Mouse (Mus musculus) midbrain, embryonic 16.5 days (tissue): ENCODE measurements around the gene Gm10197. TPM values are rescaled to one million over a fixed set of nuclear protein-coding genes. Genes with fewer than 3 reads are reported as not detected.

Experiments
- ATAC-seq: fragments of 200-750 bp; cut with Nextera tagmentation; 2 replicates; pipeline ENCODE4 v1.8.0; 2017; ENCODE audit warnings: moderate TSS enrichment
- H3K27ac ChIP-seq: fragments of 300-500 bp; sonication (generic); 2 replicates; pipeline ENCODE4 v1.5.1; 2014; ENCODE audit warnings: mild to moderate bottlenecking, low read length, mixed read lengths
- H3K27me3 ChIP-seq: fragments of 300-500 bp; sonication (generic); 2 replicates; pipeline ENCODE4 v1.6.1; 2014; ENCODE audit warnings: low read depth, low read length, mixed read lengths; ENCODE audit not compliant: control insufficient read depth, insufficient read depth
- H3K36me3 ChIP-seq: fragments of 300-500 bp; sonication (generic); 2 replicates; pipeline ENCODE4 v1.6.1; 2014; ENCODE audit warnings: mild to moderate bottlenecking, low read length, moderate library complexity, mixed read lengths; ENCODE audit not compliant: control insufficient read depth, insufficient read depth
- H3K4me1 ChIP-seq: fragments of 300-500 bp; sonication (generic); 2 replicates; pipeline ENCODE4 v1.6.1; 2014; ENCODE audit warnings: mild to moderate bottlenecking, low read length, mixed read lengths; ENCODE audit not compliant: control insufficient read depth, insufficient read depth
- H3K4me2 ChIP-seq: fragments of 300-500 bp; sonication (generic); 2 replicates; pipeline ENCODE4 v1.6.1; 2014; ENCODE audit warnings: mild to moderate bottlenecking, low read length, mixed read lengths
- H3K4me3 ChIP-seq: fragments of 300-500 bp; sonication (generic); 2 replicates; pipeline ENCODE4 v1.5.1; 2014; ENCODE audit warnings: low read depth, mild to moderate bottlenecking, low read length, moderate library complexity, mixed read lengths
- H3K9ac ChIP-seq: fragments of 300-500 bp; sonication (generic); 2 replicates; pipeline ENCODE4 v1.6.1; 2014; ENCODE audit warnings: low read depth, low read length, mixed read lengths
- H3K9me3 ChIP-seq: fragments of 300-500 bp; sonication (generic); replicated peaks from 2 replicates; pipeline ENCODE4 v1.6.1; 2014; ENCODE audit warnings: mild to moderate bottlenecking, low read length, mixed read lengths; ENCODE audit not compliant: control insufficient read depth, poor library complexity, severe bottlenecking
- WGBS: fragments of 180-500 bp; shearing (Covaris S2); extraction: QIAGEN DNeasy Blood & Tissue Kit; methylation state at CpG from one replicate; pipeline ENCODE4 v1.1.7; 2014; 5-methylcytosine and 5-hydroxymethylcytosine counted together
- polyA plus RNA-seq: library from polyadenylated mRNA; unstranded; fragments of >200 nt; fragmentation: Nextera tagmentation; extraction: Ambion mirVana; gene quantifications from 2 replicates; pipeline ENCODE4 v1.2.1, GENCODE M21; 2015

The Gm10197 gene
- polyA plus RNA-seq, 1 experiment from 2014 or later: not detected

DNA sequence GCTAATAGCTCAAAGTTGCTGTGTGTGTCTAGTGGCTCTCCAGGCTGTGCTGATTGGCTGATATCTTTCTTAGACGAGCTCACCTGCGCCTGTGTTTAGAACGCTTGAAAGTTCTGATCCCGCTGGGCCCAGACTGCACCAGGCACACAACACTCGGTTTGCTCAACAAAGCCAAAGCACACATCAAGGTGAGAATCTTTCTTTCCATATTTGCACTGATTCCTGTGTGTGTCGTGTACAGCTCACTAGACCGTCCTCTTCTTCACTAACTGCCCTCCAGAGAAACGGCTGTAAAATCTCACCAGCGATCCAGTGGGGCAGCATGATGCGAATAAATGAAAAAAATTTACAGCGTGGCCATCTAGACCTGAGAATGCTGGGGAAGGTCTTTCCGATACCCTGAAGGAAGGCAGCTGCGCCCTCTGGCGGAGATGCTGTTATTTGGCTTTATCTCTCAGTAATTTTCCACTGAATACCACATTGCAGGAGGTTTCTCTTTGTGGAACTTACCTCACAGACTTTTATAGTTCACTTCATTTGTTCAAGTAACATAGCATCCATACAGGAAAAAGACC lies 2.0 kb downstream of the Gm10197 start:
- H3K4me2 ChIP-seq: no peak overlapping the region
- H3K4me3 ChIP-seq: no peak overlapping the region
- no peaks in the 10 kb centered on the region for H3K27me3 ChIP-seq
- ATAC-seq: peak; percentile 51; the same call in 1 of the 2 replicates
- H3K9me3 ChIP-seq: no peaks in the 10 kb centered on the region
- no peak overlapping the region for H3K27ac ChIP-seq
- WGBS: 32% methylated on average over 14 of the region's 14 CpGs
- no peaks in the 10 kb centered on the region for H3K36me3 ChIP-seq
- H3K4me1 ChIP-seq: peaks cover 9% of the 10 kb centered on the region
- 0 out of 2 replicates have a peak overlapping the region, but pooled peaks have one; percentile 38 for H3K9ac ChIP-seq

DNA sequence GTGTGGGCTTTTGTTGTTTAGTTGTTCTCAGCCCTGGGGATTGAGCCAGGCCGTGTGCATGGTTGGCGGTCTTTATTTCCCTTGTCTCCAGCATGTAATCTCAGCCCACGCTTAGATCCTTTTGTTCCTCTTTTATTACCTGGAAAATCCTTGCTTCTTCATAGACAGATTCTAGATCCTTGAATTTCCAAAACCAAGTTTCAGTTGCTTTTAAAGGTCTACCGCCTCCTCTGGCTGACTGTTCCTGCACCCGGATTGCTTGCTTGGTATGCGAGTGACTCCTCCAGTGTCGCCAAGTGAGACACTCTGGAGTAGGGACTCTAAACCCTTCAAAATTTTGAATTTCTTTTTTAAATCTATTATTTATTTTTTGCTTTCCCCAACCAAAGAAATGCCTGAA lies 4.7 kb downstream of the Gm10197 start:
- no peaks in the 10 kb centered on the region for H3K36me3 ChIP-seq
- peaks cover 9% of the 10 kb centered on the region for H3K4me1 ChIP-seq
- H3K4me3 ChIP-seq: no peak overlapping the region
- no peaks in the 10 kb centered on the region for H3K9me3 ChIP-seq
- WGBS: 65% methylated on average over 7 of the region's 7 CpGs
- ATAC-seq: no peak
- H3K27me3 ChIP-seq: no peaks in the 10 kb centered on the region
- no peak overlapping the region for H3K4me2 ChIP-seq
- H3K27ac ChIP-seq: no peak overlapping the region
- H3K9ac ChIP-seq: no peak overlapping the region

DNA sequence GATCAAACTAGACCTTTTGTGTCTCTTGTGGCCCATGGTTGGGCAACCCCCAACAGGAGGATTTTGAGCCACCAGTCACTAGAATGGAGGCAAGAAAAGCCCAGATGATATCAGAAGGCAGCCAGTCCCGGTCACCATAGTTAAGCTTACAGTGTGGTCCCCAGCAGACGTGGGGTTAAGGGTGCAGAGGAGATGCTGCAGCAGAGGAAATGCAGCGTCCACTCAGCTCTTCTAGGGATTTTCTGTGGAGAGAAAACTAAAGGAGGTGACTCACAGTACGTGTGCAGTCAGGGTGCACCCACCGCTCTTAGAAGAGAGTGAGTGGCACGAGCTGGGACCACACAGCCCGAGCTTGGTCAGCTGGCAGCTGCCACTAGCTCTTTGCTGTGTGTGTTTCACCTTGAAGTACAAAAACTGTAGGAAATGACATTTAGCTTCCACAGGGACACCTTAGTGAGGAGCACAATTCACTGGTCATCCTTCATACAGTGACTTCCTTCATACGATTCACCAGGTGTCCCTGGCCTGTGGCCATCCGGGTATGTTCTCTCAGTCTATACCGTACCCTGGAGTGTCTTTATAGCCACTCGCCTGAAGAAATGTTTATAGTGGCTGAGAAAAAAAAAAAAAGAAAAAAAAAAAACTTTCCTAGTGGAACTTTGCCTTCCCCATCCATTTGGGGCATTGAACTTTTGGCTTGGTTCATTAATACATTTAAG lies 5.3 kb downstream of the Gm10197 start:
- 74% methylated on average over 11 of the region's 11 CpGs for WGBS
- no peak for ATAC-seq

DNA sequence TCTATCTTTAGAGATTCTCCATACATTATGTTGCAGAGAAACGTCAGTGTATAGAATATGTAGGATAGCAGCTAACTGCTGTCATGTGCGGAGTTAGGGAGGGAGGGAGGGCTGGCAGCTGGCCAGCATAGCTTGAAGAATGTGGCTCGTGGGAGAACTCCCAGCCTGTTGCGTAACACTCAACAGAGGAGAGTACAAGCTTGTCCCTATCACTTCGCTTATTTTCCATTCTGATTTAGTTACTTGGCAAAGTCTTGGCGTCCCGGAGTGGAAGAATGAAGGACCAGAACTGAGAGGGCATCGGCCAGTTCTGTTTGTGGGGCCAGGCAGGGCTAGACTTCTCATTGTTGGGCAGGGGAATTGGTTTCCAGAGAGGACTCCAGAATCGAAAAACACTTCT lies 6.6 kb downstream of the Gm10197 start:
- Histone ChIP-seq H3K36me3 (no peaks in the 10 kb centered on the region), H3K9ac (no peak overlapping the region), H3K4me2 (peak overlapping the region; percentile 8; the same call in 1 of the 2 replicates), H3K4me1 (peaks cover 9% of the 10 kb centered on the region), H3K9me3 (no peaks in the 10 kb centered on the region), H3K27me3 (no peaks in the 10 kb centered on the region), H3K27ac (peak overlapping the region; percentile 28; the same call in 1 of the 2 replicates), H3K4me3 (no peak overlapping the region)
- no peak for ATAC-seq
- 40% methylated on average over 9 of the region's 9 CpGs for WGBS

More for the DNA sequence above, 5.3 kb downstream of the Gm10197 start:
- Histone ChIP-seq H3K9ac (no peak overlapping the region), H3K4me2 (no peak overlapping the region), H3K27ac (no peak overlapping the region), H3K4me3 (no peak overlapping the region), H3K27me3 (no peaks in the 10 kb centered on the region), H3K36me3 (no peaks in the 10 kb centered on the region), H3K9me3 (no peaks in the 10 kb centered on the region), H3K4me1 (peaks cover 9% of the 10 kb centered on the region)

DNA sequence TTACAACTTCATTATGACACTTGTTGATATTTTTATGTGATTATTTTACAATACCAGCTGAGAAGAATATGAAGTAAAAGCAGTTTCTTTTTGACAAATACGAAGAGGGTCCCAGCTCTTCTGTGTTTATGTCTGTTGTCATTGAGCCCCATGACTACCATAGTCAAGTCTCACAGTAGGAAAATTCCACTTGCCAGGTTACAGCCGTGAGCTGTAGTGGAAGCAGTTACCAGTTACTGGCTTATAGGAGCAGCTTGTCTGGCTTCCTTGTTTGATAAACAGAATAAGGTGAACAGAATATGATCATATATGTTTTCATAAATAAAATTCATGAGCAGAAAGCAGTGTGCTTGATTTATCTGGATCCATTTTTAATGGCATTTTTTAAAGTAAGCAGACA lies 7.0 kb downstream of the Gm10197 start:
- ATAC-seq: no peak
- Histone ChIP-seq H3K27me3 (no peaks in the 10 kb centered on the region), H3K4me3 (no peak overlapping the region), H3K4me1 (peaks cover 8% of the 10 kb centered on the region), H3K4me2 (no peak overlapping the region), H3K9me3 (no peaks in the 10 kb centered on the region), H3K9ac (no peak overlapping the region), H3K36me3 (no peaks in the 10 kb centered on the region), H3K27ac (peak overlapping the region; percentile 10; the same call in 1 of the 2 replicates)
- WGBS: 69% methylated on average over 2 of the region's 2 CpGs

DNA sequence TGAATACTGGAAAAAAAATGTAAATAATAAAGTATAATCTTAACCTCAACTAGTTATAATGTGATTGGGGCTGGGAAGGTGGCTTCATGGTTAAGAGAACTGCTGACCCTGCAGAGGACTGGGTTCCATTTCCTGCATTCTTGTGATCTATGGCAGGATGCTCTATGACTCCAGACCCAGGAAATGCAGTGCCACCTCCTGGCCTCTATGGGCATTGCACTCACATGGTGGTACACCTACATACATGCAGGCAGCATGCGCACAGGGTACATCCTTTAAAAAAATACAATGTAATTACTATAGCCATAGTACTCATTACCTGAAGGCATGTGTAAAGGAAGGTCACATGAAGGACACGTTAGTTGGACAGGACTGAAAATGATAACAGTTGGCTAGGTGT lies 8.6 kb downstream of the Gm10197 start:
- no peaks in the 10 kb centered on the region for H3K9me3 ChIP-seq
- no peaks in the 10 kb centered on the region for H3K36me3 ChIP-seq
- no peaks in the 10 kb centered on the region for H3K27me3 ChIP-seq
- ATAC-seq: no peak
- H3K4me2 ChIP-seq: no peak overlapping the region
- WGBS: 49% methylated on average over 2 of the region's 2 CpGs
- H3K4me3 ChIP-seq: no peak overlapping the region
- no peak overlapping the region for H3K9ac ChIP-seq
- no peak overlapping the region for H3K27ac ChIP-seq
- peaks cover 8% of the 10 kb centered on the region; the same call in 1 of the 2 replicates for H3K4me1 ChIP-seq

DNA sequence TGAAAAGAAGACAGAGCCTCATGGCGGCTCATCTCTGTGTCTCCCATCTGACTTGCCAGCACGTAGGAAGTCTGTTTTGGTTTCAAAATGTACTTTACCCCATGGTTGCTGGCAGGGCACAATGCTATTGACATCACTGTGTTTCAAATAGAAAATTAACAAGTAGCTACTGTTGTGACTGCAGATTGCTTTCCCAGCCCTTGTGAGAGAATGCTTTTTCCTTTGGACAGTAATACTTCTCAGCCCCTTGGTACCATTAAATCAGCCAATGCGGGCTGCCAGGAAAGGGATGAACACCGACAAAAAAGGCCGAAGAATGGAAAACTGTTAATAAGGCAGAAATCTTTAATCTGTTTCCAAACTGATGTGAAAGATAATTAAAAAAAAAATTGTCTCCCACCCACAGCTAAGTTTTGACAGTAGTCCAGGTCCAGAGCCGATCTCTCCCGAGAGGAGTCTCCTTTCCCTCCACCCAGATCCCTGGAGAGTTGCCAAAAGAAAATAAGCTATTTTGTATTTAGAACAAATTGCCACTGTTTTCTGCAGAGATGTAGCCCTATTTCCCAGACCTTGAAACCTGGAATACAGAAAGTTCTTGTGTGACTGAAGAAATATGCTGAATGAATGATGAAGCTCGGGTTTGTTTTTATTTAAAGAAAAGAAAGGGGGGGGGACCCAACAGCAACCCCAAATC lies 11.2 kb downstream of the Gm10197 start:
- no peak overlapping the region for H3K4me3 ChIP-seq
- H3K9me3 ChIP-seq: no peaks in the 10 kb centered on the region
- H3K9ac ChIP-seq: no peak overlapping the region
- no peaks in the 10 kb centered on the region for H3K27me3 ChIP-seq
- H3K4me1 ChIP-seq: peaks cover 7% of the 10 kb centered on the region; the same call in 1 of the 2 replicates
- peak overlapping the region; percentile 19 for H3K4me2 ChIP-seq
- 51% methylated on average over 8 of the region's 8 CpGs for WGBS
- H3K36me3 ChIP-seq: no peaks in the 10 kb centered on the region
- ATAC-seq: peak; percentile 57; the same call in 1 of the 2 replicates
- peak overlapping the region; percentile 40 for H3K27ac ChIP-seq

DNA sequence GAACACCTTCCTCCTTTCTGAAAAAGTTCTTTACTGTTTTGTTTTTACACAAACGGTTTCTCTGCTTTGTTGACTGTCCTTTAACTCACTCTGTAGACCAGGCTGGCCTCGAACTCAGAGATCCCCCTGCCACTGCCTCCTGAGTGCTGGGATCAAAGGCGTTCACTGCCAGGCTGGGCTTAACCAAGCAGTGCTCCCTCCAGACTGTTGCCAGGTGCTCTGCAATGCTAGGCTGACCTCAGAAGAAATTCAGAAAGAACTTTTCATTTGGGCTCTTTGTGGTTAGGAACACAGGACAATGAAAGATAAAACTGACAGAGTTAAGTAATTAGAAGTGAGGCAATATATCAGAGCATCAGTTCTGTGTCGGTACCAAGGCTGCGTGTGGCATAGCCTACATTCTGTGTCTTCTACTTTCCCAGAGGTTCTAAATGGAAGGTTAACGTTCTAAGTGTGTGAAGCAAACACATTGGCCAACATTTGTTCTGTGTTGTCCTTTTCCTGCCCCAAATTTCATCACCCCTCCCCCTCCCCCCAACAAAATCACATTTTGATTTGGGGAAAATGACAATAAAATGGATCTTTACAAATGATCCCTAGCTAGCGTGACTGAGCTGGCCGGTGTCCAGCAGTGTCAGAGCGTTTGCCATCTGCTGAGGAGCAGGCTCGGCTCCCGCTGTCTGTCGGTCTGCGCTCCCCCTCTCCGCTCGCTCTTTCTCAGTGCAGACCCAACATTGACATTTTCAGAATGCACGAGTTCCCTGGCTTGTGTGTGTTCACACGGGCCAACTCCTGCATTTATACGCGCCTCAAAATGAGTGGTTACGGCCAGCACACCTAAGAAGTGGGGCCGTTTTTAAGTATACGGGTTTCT lies 12.2 kb downstream of the Gm10197 start:
- peak overlapping the region; percentile 19 for H3K4me2 ChIP-seq
- peak; percentile 65 for ATAC-seq
- peak overlapping the region; percentile 40 for H3K27ac ChIP-seq
- H3K4me3 ChIP-seq: no peak overlapping the region; the same call in 1 of the 2 replicates
- no peak overlapping the region; the same call in 1 of the 2 replicates for H3K9ac ChIP-seq
- H3K4me1 ChIP-seq: peaks cover 3% of the 10 kb centered on the region; the same call in 1 of the 2 replicates
- 41% methylated on average over 22 of the region's 22 CpGs for WGBS
- no peaks in the 10 kb centered on the region for H3K36me3 ChIP-seq
- H3K9me3 ChIP-seq: no peaks in the 10 kb centered on the region
- H3K27me3 ChIP-seq: no peaks in the 10 kb centered on the region
